Mouse (Mus musculus) hindbrain, embryonic 13.5 days (tissue): Measurements from ENCODE around the gene Tex12. TPM values are rescaled to one million over a fixed set of nuclear protein-coding genes. Genes with fewer than 3 reads are reported as not detected.

Experiments used
- ATAC-seq: fragments of 200-750 bp; cut with Nextera tagmentation; 2 replicates; pipeline ENCODE4 v1.8.0; 2017; ENCODE audit warnings: moderate TSS enrichment; ENCODE audit not compliant: low FRiP score
- H3K27ac ChIP-seq: fragments of 300-500 bp; sonication (generic); 2 replicates; pipeline ENCODE4 v1.5.1; 2015; ENCODE audit warnings: inconsistent platforms, mild to moderate bottlenecking, moderate library complexity
- H3K27me3 ChIP-seq: fragments of 300-500 bp; sonication (generic); 2 replicates; pipeline ENCODE4 v1.6.1; 2015; ENCODE audit warnings: mild to moderate bottlenecking, inconsistent platforms
- H3K36me3 ChIP-seq: fragments of 300-500 bp; sonication (generic); 2 replicates; pipeline ENCODE4 v1.6.1; 2015; ENCODE audit warnings: mild to moderate bottlenecking, inconsistent platforms
- H3K4me1 ChIP-seq: fragments of 300-500 bp; sonication (generic); replicated peaks from 2 replicates; pipeline ENCODE4 v1.6.1; 2015; ENCODE audit warnings: inconsistent platforms
- H3K4me2 ChIP-seq: fragments of 300-500 bp; sonication (generic); 2 replicates; pipeline ENCODE4 v1.6.1; 2015; ENCODE audit warnings: inconsistent platforms, mild to moderate bottlenecking, moderate library complexity
- H3K4me3 ChIP-seq: fragments of 300-500 bp; sonication (generic); 2 replicates; pipeline ENCODE4 v1.5.1; 2015; ENCODE audit warnings: mild to moderate bottlenecking, inconsistent platforms
- H3K9ac ChIP-seq: fragments of 300-500 bp; sonication (generic); 2 replicates; pipeline ENCODE4 v1.6.1; 2015; ENCODE audit warnings: mild to moderate bottlenecking, inconsistent platforms
- H3K9me3 ChIP-seq: fragments of 300-500 bp; sonication (generic); 2 replicates; pipeline ENCODE4 v1.6.1; 2016; ENCODE audit warnings: inconsistent platforms
- WGBS: fragments of 180-500 bp; shearing (Covaris S2); methylation state at CpG from one replicate; pipeline ENCODE4 v1.1.7; 2015; 5-methylcytosine and 5-hydroxymethylcytosine counted together
- polyA plus RNA-seq: library from polyadenylated mRNA; unstranded; fragments of >200 nt; fragmentation: Nextera tagmentation; extraction: Ambion mirVana; gene quantifications from 2 replicates; pipeline ENCODE4 v1.2.1, GENCODE M21; 2015

Gene Tex12
- polyA plus RNA-seq, 1 experiment from 2014 or later = 0.22 TPM

- Histone ChIP-seq H3K4me3 (no peak overlapping the region), H3K9ac (no peak overlapping the region), H3K27ac (no peak overlapping the region), H3K4me2 (no peak overlapping the region), H3K4me1 (peaks cover 15% of the 10 kb centered on the region; the same call in 1 of the 2 replicates), H3K9me3 (no peaks in the 10 kb centered on the region), H3K27me3 (no peaks in the 10 kb centered on the region), H3K36me3 (no peaks in the 10 kb centered on the region)
- no peak for ATAC-seq
- WGBS = 88% methylated on average over 5 of the region's 5 CpGs
Observed at GRCm38 (mm10) chr9:50552206-50552605, 8.9 kb downstream of the Tex12 start.

- WGBS = 80% methylated on average over 4 of the region's 4 CpGs
- H3K36me3 ChIP-seq = no peaks in the 10 kb centered on the region
- no peaks in the 10 kb centered on the region for H3K9me3 ChIP-seq
- no peaks in the 10 kb centered on the region; the same call in 1 of the 2 replicates for H3K4me1 ChIP-seq
- H3K9ac ChIP-seq = no peak overlapping the region
- ATAC-seq = no peak
- H3K4me2 ChIP-seq = no peak overlapping the region
- no peak overlapping the region for H3K27ac ChIP-seq
- H3K4me3 ChIP-seq = no peak overlapping the region
- H3K27me3 ChIP-seq = no peaks in the 10 kb centered on the region
Observed at GRCm38 (mm10) chr9:50548936-50549335, 12.2 kb downstream of the Tex12 start.

GRCm38 (mm10) chr9:50547859-50548478, 13.2 kb downstream of the Tex12 start:
- no peaks in the 10 kb centered on the region for H3K36me3 ChIP-seq
- H3K27me3 ChIP-seq = no peaks in the 10 kb centered on the region
- no peak overlapping the region for H3K27ac ChIP-seq
- H3K4me3 ChIP-seq = no peak overlapping the region
- WGBS = 69% methylated on average over 5 of the region's 5 CpGs
- H3K4me2 ChIP-seq = no peak overlapping the region
- H3K9me3 ChIP-seq = no peaks in the 10 kb centered on the region
- no peaks in the 10 kb centered on the region for H3K4me1 ChIP-seq
- H3K9ac ChIP-seq = no peak overlapping the region
- no peak for ATAC-seq

- Histone ChIP-seq H3K27me3 (no peaks in the 10 kb centered on the region), H3K4me3 (no peak overlapping the region), H3K36me3 (no peaks in the 10 kb centered on the region), H3K4me2 (no peak overlapping the region), H3K27ac (no peak overlapping the region), H3K9me3 (no peaks in the 10 kb centered on the region), H3K9ac (no peak overlapping the region), H3K4me1 (no peaks in the 10 kb centered on the region)
- no peak for ATAC-seq
- WGBS = 79% methylated on average over 9 of the region's 9 CpGs
Observed at GRCm38 (mm10) chr9:50542401-50542800, 18.7 kb downstream of the Tex12 start.

GRCm38 (mm10) chr9:50540170-50540569, 21.0 kb downstream of the Tex12 start:
- no peaks in the 10 kb centered on the region for H3K4me1 ChIP-seq
- no peak for ATAC-seq
- H3K9ac ChIP-seq = no peak overlapping the region
- no peaks in the 10 kb centered on the region for H3K36me3 ChIP-seq
- no peak overlapping the region for H3K27ac ChIP-seq
- H3K4me3 ChIP-seq = no peak overlapping the region
- H3K9me3 ChIP-seq = no peaks in the 10 kb centered on the region
- no peak overlapping the region for H3K4me2 ChIP-seq
- 79% methylated on average over 7 of the region's 7 CpGs for WGBS
- no peaks in the 10 kb centered on the region for H3K27me3 ChIP-seq

- Histone ChIP-seq H3K4me2 (no peak overlapping the region), H3K4me1 (no peaks in the 10 kb centered on the region), H3K27me3 (no peaks in the 10 kb centered on the region), H3K4me3 (no peak overlapping the region), H3K27ac (no peak overlapping the region), H3K9me3 (no peaks in the 10 kb centered on the region), H3K36me3 (no peaks in the 10 kb centered on the region), H3K9ac (no peak overlapping the region)
- ATAC-seq = no peak
- 85% methylated on average over 4 of the region's 4 CpGs for WGBS
Observed at GRCm38 (mm10) chr9:50537295-50537694, 23.8 kb downstream of the Tex12 start.

GRCm38 (mm10) chr9:50536603-50537135, 24.5 kb downstream of the Tex12 start:
- H3K4me1 ChIP-seq = no peaks in the 10 kb centered on the region
- no peak for ATAC-seq
- H3K27me3 ChIP-seq = no peaks in the 10 kb centered on the region
- no peak overlapping the region for H3K4me2 ChIP-seq
- H3K9ac ChIP-seq = no peak overlapping the region
- no peaks in the 10 kb centered on the region for H3K9me3 ChIP-seq
- WGBS = 85% methylated on average over 7 of the region's 7 CpGs
- H3K36me3 ChIP-seq = no peaks in the 10 kb centered on the region
- no peak overlapping the region for H3K4me3 ChIP-seq
- H3K27ac ChIP-seq = no peak overlapping the region

GRCm38 (mm10) chr9:50535930-50536329, 25.2 kb downstream of the Tex12 start:
- Histone ChIP-seq H3K27ac (no peak overlapping the region), H3K4me2 (no peak overlapping the region), H3K36me3 (no peaks in the 10 kb centered on the region), H3K9me3 (no peaks in the 10 kb centered on the region), H3K9ac (no peak overlapping the region), H3K4me3 (no peak overlapping the region), H3K4me1 (no peaks in the 10 kb centered on the region), H3K27me3 (no peaks in the 10 kb centered on the region)
- no peak for ATAC-seq
- 92% methylated on average over 5 of the region's 5 CpGs for WGBS

GRCm38 (mm10) chr9:50533791-50534190, 27.3 kb downstream of the Tex12 start:
- ATAC-seq = no peak
- Histone ChIP-seq H3K27me3 (no peaks in the 10 kb centered on the region), H3K4me1 (no peaks in the 10 kb centered on the region), H3K4me3 (no peak overlapping the region), H3K27ac (no peak overlapping the region), H3K4me2 (no peak overlapping the region), H3K36me3 (no peaks in the 10 kb centered on the region), H3K9ac (no peak overlapping the region), H3K9me3 (no peaks in the 10 kb centered on the region)
- 87% methylated on average over 3 of the region's 3 CpGs for WGBS

GRCm38 (mm10) chr9:50533328-50533727, 27.8 kb downstream of the Tex12 start:
- H3K9me3 ChIP-seq = no peaks in the 10 kb centered on the region
- no peaks in the 10 kb centered on the region for H3K36me3 ChIP-seq
- no peak overlapping the region for H3K4me3 ChIP-seq
- H3K27ac ChIP-seq = no peak overlapping the region
- H3K27me3 ChIP-seq = no peaks in the 10 kb centered on the region
- no peak overlapping the region for H3K4me2 ChIP-seq
- H3K9ac ChIP-seq = no peak overlapping the region
- H3K4me1 ChIP-seq = no peaks in the 10 kb centered on the region
- WGBS = 89% methylated on average over 11 of the region's 11 CpGs
- ATAC-seq = no peak

GRCm38 (mm10) chr9:50530890-50531289, 30.2 kb downstream of the Tex12 start:
- Histone ChIP-seq H3K9ac (no peak overlapping the region), H3K4me3 (no peak overlapping the region), H3K36me3 (no peaks in the 10 kb centered on the region), H3K4me2 (no peak overlapping the region), H3K4me1 (peaks cover 17% of the 10 kb centered on the region), H3K27me3 (no peaks in the 10 kb centered on the region), H3K27ac (peak overlapping the region; percentile 30; the same call in 1 of the 2 replicates), H3K9me3 (no peaks in the 10 kb centered on the region)
- ATAC-seq = no peak
- WGBS = 43% methylated on average over 2 of the region's 2 CpGs

- H3K27ac ChIP-seq = peak within 1 kb of the TSS; percentile 89
- peak within 1 kb of the TSS; percentile 62 for H3K4me2 ChIP-seq
- peak within 1 kb of the TSS; percentile 77 for H3K9ac ChIP-seq
- H3K27me3 ChIP-seq = no peaks in the 10 kb centered on the region
- under 1% methylated on average over 54 of the region's 54 CpGs for WGBS
- H3K9me3 ChIP-seq = no peaks in the 10 kb centered on the region
- peaks cover 17% of the 10 kb centered on the region for H3K4me1 ChIP-seq
- H3K36me3 ChIP-seq = peaks cover 10% of the 10 kb centered on the region
- peak; percentile 99 for ATAC-seq
- peak within 1 kb of the TSS; percentile 68 for H3K4me3 ChIP-seq
Observed at GRCm38 (mm10) chr9:50528293-50528892, 32.7 kb downstream of the Tex12 start, which contains the start of gene Pts. Gene Pts (minus strand): TSS chr9:50528724.

- H3K9me3 ChIP-seq = no peaks in the 10 kb centered on the region
- H3K27ac ChIP-seq = no peak overlapping the region
- H3K9ac ChIP-seq = peak overlapping the region; percentile 77
- peak overlapping the region; percentile 68 for H3K4me3 ChIP-seq
- H3K4me2 ChIP-seq = peak overlapping the region; percentile 62
- ATAC-seq = peak; percentile 23; the same call in 1 of the 2 replicates
- H3K27me3 ChIP-seq = no peaks in the 10 kb centered on the region
- peaks cover 17% of the 10 kb centered on the region for H3K4me1 ChIP-seq
- peaks cover 10% of the 10 kb centered on the region for H3K36me3 ChIP-seq
- 48% methylated on average over 7 of the region's 7 CpGs for WGBS
Observed at GRCm38 (mm10) chr9:50527860-50528259, 33.3 kb downstream of the Tex12 start.
